Mouse (Mus musculus) embryonic fibroblast, embryonic 13.5 days (primary cell): ENCODE data around the gene Rexo5.

Experiments used
- CTCF ChIP-seq: IDR thresholded peaks from 2 replicates; pipeline ENCODE4 v1.5.1; 2011; ENCODE audit warnings: mild to moderate bottlenecking, control low read depth, low read length, moderate library complexity, borderline replicate concordance; ENCODE audit not compliant: insufficient read depth
- POLR2A ChIP-seq: IDR thresholded peaks from 2 replicates; pipeline ENCODE4 v1.6.1; 2011; ENCODE audit warnings: low read depth, mild to moderate bottlenecking, control low read depth, low read length, moderate library complexity

DNA sequence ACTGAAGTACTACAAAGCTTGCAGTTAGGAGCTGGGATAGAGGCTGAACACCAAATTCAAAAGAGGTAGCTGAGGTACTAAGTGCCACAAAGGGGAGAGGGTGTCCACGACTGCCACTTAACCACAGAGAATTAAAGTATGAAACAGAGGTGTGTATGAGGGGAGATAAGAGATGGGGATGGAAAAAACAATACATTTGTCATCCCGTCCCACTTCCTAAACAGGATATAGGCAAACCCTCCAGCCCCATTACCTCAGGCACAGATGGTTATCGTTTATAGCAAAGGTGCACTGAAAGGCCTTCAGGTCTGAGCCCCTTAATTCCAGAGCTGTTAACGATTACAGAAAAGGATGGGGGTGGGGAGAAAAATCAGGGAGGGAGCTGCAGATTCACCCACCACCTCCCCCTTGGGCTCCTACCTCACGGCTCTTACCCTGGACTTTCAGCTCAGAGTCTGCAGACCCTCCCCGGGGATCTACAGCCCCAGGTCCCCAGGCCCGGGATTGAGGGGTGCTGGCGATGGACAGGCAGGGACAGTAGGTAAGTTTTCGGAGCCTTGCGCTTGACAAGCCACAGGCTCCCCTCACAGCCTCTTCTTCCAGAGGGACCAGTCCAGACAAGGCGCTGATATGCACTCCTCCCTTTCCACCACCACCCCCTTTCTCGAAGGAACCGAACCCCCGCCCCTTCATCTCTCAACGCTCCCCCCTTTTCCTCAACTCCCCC lies 101.2 kb downstream of the Rexo5 start:
- no peak for TF ChIP-seq POLR2A
- no peak for TF ChIP-seq CTCF
